Mouse (Mus musculus) embryonic fibroblast, embryonic 13.5 days (primary cell): ENCODE results near the gene Slc39a2. TPM values are rescaled to one million over a fixed set of nuclear protein-coding genes. Genes with fewer than 3 reads are reported as not detected.

Source experiments
- H3K27ac ChIP-seq: 2 replicates; pipeline ENCODE4 v1.5.1; 2012; ENCODE audit warnings: low read length, control low read depth, inconsistent platforms; ENCODE audit not compliant: insufficient read depth
- H3K4me1 ChIP-seq: 2 replicates; pipeline ENCODE4 v1.6.1; 2011; ENCODE audit warnings: low read length; ENCODE audit not compliant: control insufficient read depth, insufficient read depth
- H3K4me3 ChIP-seq: 2 replicates; pipeline ENCODE4 v1.5.1; 2011; ENCODE audit warnings: mild to moderate bottlenecking, control low read depth, low read length; ENCODE audit not compliant: insufficient read depth
- CTCF ChIP-seq: IDR thresholded peaks from 2 replicates; pipeline ENCODE4 v1.5.1; 2011; ENCODE audit warnings: mild to moderate bottlenecking, control low read depth, low read length, moderate library complexity, borderline replicate concordance; ENCODE audit not compliant: insufficient read depth
- POLR2A ChIP-seq: IDR thresholded peaks from 2 replicates; pipeline ENCODE4 v1.6.1; 2011; ENCODE audit warnings: low read depth, mild to moderate bottlenecking, control low read depth, low read length, moderate library complexity
- polyA plus RNA-seq: library from polyadenylated mRNA; stranded (reverse); fragments of >200 nt; gene quantifications from 2 replicates; pipeline ENCODE4 v1.2.4, GENCODE M21; 2011; ENCODE audit warnings: low read depth; ENCODE audit not compliant: missing spikeins, insufficient read length

The Slc39a2 gene
- polyA plus RNA-seq, 1 experiment: 3.2 TPM

DNA sequence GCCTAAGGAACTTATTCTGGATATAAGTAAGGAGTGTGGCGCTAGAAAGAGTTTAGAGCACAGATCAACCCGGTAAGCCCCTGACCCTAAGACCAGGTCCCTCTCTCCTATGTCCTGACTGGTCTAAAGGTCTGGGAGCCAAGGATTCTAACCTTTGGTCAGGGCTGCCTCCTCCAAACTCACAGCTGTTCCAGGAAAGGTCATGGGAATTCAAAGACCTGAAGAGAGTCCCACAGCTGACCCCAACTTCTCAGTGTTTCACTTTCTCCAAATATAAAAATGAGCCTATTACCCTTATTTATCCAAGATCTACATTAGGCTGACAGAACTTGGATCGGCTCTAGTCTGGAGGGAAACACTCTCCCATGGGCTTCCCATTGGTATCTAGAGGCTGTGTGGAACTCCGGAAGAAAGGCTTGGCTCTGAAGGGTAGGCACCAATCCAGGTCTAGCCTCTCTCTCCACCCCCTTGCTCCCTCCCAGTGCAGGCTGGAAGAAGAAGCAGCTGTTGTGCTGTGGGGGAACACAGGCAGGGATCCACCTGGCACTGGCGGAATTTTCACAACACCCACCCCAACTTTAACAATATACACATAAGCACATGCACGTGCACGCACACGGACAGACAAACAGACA, 36.7 kb downstream of the Slc39a2 start:
- peaks cover 7% of the 10 kb centered on the region for H3K4me1 ChIP-seq
- no peak for TF ChIP-seq CTCF
- no peak for TF ChIP-seq POLR2A
- no peak overlapping the region for H3K4me3 ChIP-seq
- H3K27ac ChIP-seq: no peak overlapping the region

DNA sequence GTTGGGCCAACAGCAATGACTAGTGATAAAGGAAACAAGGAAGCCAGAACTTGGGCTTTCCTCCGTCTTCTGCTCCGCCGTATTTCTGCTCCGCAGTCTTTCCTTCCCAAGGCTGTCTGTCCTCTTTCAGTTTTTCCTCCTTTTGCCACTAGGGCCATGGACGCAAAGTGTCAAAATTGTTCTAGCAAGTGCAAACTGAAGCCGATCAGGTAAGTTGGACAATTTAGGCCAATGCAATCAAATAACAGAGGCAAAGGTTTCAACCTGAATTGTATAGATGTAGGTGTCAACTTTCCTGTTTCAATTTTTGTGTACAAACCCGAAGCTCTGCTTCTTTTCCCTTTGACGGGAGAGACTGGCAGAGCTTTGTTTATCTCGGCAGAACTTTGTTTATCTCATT, 37.3 kb downstream of the Slc39a2 start:
- Histone ChIP-seq H3K27ac (no peak overlapping the region), H3K4me1 (peaks cover 7% of the 10 kb centered on the region), H3K4me3 (no peak overlapping the region)
- TF ChIP-seq POLR2A: no peak
- TF ChIP-seq CTCF: no peak

DNA sequence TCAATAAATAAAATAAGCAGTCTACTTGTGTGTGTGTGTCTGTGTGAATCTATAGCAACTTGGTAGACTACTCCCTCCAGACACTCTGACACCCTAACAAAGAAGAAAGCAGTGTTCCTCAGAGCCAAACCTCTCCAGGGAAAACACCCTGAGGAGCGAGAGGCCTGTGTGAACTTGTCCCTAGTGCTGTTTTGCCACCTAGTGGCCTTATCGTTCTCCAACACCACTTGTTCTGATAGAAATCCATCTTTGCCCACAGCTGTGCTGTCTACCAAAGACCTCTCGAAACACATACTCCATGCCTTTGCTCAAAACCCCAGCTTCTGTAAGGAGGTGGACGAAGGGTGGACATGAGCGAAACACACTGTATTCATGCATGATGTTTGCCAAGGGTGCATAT, 38.1 kb downstream of the Slc39a2 start:
- Histone ChIP-seq H3K4me1 (peaks cover 7% of the 10 kb centered on the region), H3K4me3 (no peak overlapping the region), H3K27ac (no peak overlapping the region)
- no peak for TF ChIP-seq POLR2A
- TF ChIP-seq CTCF: no peak; the same call in 1 of the 2 replicates

DNA sequence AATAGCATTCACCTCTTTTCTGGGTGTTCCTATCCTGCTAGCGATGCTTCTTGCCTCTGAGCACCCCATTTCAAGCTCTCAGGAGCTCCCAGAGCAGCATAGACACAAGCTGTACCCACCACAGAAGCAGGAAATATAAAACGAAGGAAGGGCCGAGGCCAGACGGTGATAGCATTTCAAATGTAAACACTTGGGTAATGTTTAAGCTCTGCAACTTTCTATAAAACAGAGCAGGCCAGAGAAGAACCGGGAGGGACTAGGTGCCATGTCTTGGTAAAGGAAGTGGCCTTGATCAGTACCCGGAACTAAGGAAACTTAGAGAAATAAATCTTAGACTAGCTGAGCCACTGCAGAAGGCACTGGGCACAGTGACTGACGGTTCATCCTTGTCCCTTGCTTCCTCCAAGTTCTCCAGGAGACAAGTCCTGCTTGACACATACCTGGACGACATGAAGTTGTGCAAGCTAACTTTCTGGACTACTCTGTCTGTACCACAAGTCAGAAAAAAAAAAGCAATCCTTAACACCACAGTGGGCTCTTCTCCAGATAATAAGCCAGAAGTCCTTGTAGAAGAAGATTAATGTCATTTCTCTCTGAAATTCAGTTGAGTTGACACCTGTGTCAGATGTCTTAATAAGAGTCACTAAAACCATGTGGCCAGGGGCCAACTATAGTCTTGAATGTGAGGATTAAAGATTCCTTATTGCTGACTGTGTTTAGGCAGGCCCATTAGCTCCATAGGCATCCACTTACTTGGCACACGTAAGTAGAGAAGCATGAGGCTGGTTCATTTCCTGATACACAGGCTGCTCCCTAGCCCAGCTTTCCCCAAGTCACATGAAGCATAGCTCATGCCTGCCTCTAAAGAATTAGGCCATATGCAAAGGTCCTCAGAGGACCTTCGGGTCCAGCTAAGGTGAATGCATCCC, 39.7 kb downstream of the Slc39a2 start:
- TF ChIP-seq CTCF: no peak
- TF ChIP-seq POLR2A: no peak
- H3K4me1 ChIP-seq: peaks cover 7% of the 10 kb centered on the region
- H3K4me3 ChIP-seq: no peak overlapping the region
- H3K27ac ChIP-seq: peak overlapping the region; percentile 38

DNA sequence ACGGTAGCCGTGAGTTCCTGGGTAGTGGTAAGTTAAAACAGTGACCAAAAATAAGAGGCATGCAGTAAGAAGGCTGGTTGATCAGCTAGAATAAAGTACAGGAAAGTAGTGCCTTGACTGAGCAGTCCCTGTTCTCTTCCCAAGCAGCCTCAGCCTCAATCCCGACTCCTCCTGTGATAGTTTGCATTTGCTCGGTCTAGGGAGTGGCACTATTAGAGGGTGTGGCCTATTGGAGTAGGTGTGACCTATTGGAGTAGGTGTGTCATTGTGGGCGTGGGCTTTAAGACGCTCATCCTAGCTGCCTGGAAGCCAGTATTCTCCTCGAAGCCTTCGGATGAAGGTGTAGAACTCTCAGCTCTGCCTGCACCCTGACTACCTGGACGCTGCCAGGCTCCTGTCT, 46.3 kb downstream of the Slc39a2 start:
- Histone ChIP-seq H3K4me3 (no peak overlapping the region), H3K4me1 (peaks cover 4% of the 10 kb centered on the region), H3K27ac (no peak overlapping the region)
- no peak for TF ChIP-seq POLR2A
- TF ChIP-seq CTCF: no peak

DNA sequence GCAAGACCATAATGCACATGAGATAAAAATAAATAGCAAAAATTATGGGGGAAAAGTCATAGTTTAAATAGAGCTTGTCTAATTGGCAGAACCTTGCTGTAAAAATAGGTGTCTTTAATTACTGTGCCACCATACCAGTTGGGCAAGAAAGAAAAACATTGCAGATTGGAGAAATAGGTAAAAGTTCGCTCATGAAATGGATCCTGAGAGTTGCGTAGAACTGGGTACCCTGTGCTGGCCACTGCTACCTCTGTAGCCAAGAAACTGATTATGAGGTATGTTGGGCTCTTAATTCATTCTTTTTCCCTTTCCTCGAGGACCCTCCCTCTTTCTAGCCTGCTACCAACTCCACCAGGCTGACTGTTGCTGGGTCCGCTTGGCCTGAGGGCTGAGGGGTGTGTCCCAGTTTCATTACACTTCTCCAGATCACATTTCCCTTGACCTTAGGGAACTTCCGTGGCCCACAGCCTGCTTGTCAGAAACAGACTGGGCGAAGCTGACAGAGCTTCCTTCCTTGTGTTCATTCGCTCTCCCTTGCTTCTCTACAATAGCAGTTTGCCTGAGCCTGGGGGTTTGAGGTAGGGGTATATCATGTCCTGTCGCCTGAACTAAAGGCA, 48.4 kb downstream of the Slc39a2 start:
- no peak overlapping the region for H3K27ac ChIP-seq
- no peak overlapping the region for H3K4me3 ChIP-seq
- TF ChIP-seq CTCF: no peak
- TF ChIP-seq POLR2A: no peak
- H3K4me1 ChIP-seq: peaks cover 4% of the 10 kb centered on the region

DNA sequence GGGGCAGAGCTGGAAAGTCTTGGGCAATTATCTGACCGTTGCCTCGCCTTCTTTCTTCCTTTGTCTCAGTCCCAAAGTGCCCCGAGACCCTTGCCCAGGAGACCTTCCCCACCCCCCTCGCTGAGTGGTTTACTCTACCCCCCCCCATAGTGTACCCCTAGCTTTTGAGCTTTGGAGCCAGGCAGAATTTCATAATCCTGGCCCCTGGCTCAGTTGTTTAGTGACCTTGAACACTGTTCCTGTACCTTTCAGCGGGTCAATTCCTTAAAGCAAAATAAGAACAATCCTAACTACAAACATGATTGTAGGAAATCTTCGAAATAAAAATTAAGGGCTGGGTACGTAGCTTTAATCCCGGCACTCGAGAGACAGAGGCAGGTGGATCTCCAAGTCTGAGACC, 48.9 kb downstream of the Slc39a2 start:
- H3K4me1 ChIP-seq: peaks cover 4% of the 10 kb centered on the region
- TF ChIP-seq CTCF: no peak
- TF ChIP-seq POLR2A: no peak
- no peak overlapping the region for H3K4me3 ChIP-seq
- H3K27ac ChIP-seq: no peak overlapping the region

DNA sequence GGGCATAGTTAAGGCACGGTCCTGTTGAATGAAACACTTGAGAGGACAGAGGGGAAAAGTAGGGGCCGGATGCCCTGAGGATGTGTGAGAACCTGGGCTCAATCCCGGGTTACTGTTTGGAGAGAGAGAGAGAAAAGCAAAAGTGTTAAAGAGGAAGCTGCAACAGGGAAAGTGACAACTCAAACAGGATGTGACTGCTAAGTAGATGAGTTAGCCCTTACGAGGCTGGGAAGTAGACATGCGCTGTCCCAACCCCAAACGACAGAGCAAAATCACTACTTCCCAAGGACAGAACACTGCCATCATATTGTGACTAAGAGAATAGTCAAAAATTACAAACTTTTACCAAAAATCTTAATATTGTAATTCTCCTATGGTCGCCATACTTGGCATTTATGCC, 49.5 kb downstream of the Slc39a2 start:
- no peak for TF ChIP-seq CTCF
- TF ChIP-seq POLR2A: no peak
- no peak overlapping the region for H3K4me3 ChIP-seq
- peaks cover 4% of the 10 kb centered on the region for H3K4me1 ChIP-seq
- H3K27ac ChIP-seq: no peak overlapping the region

DNA sequence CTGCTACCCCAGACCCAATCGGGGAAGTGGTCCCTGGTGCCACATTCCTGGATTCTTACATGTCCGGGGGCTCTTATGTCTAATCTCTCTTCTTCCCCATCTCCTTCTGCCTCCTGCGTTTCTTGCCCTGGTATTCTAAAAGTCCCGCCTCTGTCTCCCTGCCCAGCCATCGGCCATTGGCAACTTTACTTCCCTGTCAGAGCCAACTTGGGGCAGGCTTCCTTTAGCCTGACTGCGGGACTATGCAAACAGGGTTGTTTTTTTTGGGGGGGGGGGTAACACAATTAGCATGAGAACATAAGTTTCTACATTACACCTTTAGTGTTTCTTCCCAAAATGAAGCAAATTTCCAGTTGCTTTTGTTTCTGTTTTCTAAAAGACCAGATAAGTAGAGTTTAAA, 50.6 kb downstream of the Slc39a2 start:
- H3K4me1 ChIP-seq: peaks cover 4% of the 10 kb centered on the region
- H3K27ac ChIP-seq: no peak overlapping the region
- no peak for TF ChIP-seq POLR2A
- TF ChIP-seq CTCF: no peak
- no peak overlapping the region for H3K4me3 ChIP-seq

Other genes starting within 250 kb of the Slc39a2 start
- gene Gm17079, start 197.4 kb upstream of the Slc39a2 start, polyA plus RNA-seq: not detected in 2 replicates
- not detected in 2 replicates for gene Gm5800, start 175.7 kb upstream of the Slc39a2 start, polyA plus RNA-seq
- not detected in 2 replicates for gene Ang4, start 119.3 kb upstream of the Slc39a2 start, polyA plus RNA-seq
- not detected in 2 replicates for gene AY358078, start 92.8 kb upstream of the Slc39a2 start, polyA plus RNA-seq
- gene Ear6, start 39.2 kb upstream of the Slc39a2 start, polyA plus RNA-seq: not detected in 2 replicates
- gene Mettl17, start 8.0 kb upstream of the Slc39a2 start, polyA plus RNA-seq: 14.0 and 16.7 TPM in 2 replicates
- gene Ndrg2, start 21.3 kb downstream of the Slc39a2 start, polyA plus RNA-seq: 7.2 and 17.2 TPM in 2 replicates
- not detected in 2 replicates for gene Tppp2, start 25.5 kb downstream of the Slc39a2 start, polyA plus RNA-seq
- not detected in 2 replicates for gene Rnase13, start 29.9 kb downstream of the Slc39a2 start, polyA plus RNA-seq
- 109 and 119 TPM in 2 replicates for gene Arhgef40, start 91.8 kb downstream of the Slc39a2 start, polyA plus RNA-seq
- gene Tmem253, start 122.8 kb downstream of the Slc39a2 start, polyA plus RNA-seq: 0.95 TPM in 1 of 2 replicates, not detected in the other
- 27.5 and 33.1 TPM in 2 replicates for gene Zfp219, start 127.8 kb downstream of the Slc39a2 start, polyA plus RNA-seq
- gene Olfr221, start 149.6 kb downstream of the Slc39a2 start, polyA plus RNA-seq: not detected in 2 replicates
- 402 and 479 TPM in 2 replicates for gene Hnrnpc, start 211.1 kb downstream of the Slc39a2 start, polyA plus RNA-seq
- gene Rpgrip1, start 217.8 kb downstream of the Slc39a2 start, polyA plus RNA-seq: 1.8 and 3.7 TPM in 2 replicates